20 mouse cellular contexts compared by ENCODE assay signal in genomic region chr2:4787223-4787622, GRCm38 (mm10).
"Had no signal": no experiment of that assay in that cellular context is flagged by ENCODE, and none has a peak within 500 bp of the region (broad histone marks: within the 10 kb centered on the region; RNA-seq: fewer than 3 reads in every experiment).

No protein-coding gene starts in this region.

- ATAC-seq: liver, postnatal 0 days; lung, postnatal 0 days had no signal

- DNase-seq: liver, embryonic 13.5 days; liver, postnatal 0 days; lung, adult 2 months; lung, postnatal 14 days; lung, postnatal 4 days; retina, postnatal 1 day; right cerebral cortex, adult 18-20 months; right cerebral cortex, postnatal 25 days; right cerebral cortex, postnatal 4 days; spleen, adult 18-20 months; thymus, adult 18-20 months; thymus, postnatal 14 days; thymus, postnatal 36 days had no signal

- H3K4me2 ChIP-seq: liver, embryonic 11.5 days; liver, embryonic 13.5 days; liver, embryonic 15.5 days; lung, embryonic 15.5 days; neural tube, embryonic 13.5 days; neural tube, embryonic 15.5 days had no signal

- H3K9me3 ChIP-seq: liver, embryonic 13.5 days; liver, embryonic 15.5 days; lung, embryonic 15.5 days; neural tube, embryonic 13.5 days; neural tube, embryonic 15.5 days had no signal

- H3K27me3 ChIP-seq: liver, embryonic 13.5 days; liver, embryonic 15.5 days; lung, embryonic 15.5 days; neural tube, embryonic 13.5 days; neural tube, embryonic 15.5 days had no signal

- H3K4me3 ChIP-seq: liver, embryonic 13.5 days; liver, embryonic 15.5 days; lung, embryonic 15.5 days; myocyte; neural tube, embryonic 13.5 days; neural tube, embryonic 15.5 days had no signal

- H3K36me3 ChIP-seq: liver, embryonic 13.5 days; liver, embryonic 15.5 days; lung, embryonic 15.5 days; neural tube, embryonic 13.5 days; neural tube, embryonic 15.5 days had no signal

- H3K27ac ChIP-seq: liver, embryonic 13.5 days; liver, embryonic 15.5 days; lung, embryonic 15.5 days; neural tube, embryonic 13.5 days; neural tube, embryonic 15.5 days had no signal

- H3K4me1 ChIP-seq: liver, embryonic 13.5 days; liver, embryonic 15.5 days; lung, embryonic 15.5 days had no signal

- H3K9ac ChIP-seq: liver, embryonic 13.5 days; liver, embryonic 15.5 days; liver, postnatal 0 days; lung, embryonic 15.5 days; neural tube, embryonic 13.5 days; neural tube, embryonic 15.5 days had no signal
